Mouse (Mus musculus): ENCODE data around the gene Eif3f.

DNA sequence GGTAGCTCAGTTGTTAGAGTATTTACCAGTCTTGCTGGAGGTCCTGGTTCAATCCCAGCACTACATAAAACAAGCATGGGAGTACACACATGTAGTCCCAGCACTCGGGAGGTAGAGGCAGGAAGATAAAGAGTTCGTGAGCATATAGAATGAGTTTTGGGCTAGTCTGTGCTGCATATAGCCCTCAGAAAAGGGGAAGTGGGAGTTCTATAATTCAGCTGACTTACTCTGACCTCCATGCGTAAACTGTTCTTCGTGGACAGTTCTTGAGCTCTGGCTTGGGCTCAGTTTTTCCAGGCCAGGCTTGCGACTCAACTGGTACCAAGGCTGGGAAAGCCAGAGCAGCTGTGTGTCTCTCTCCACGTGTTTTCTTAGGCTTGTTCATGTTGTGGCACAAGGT is 18.6 kb downstream of the Eif3f start:
- no peak for TF ChIP-seq POLR2A (IDR thresholded peaks at IDR 0.05; ENCODE audit: extremely low read depth, insufficient read depth, low read length)
- no peak for TF ChIP-seq CTCF (IDR thresholded peaks at IDR 0.05; ENCODE audit: extremely low read depth, insufficient read depth, low read length)
